Mouse (Mus musculus) cerebral cortex, adult 2 months (tissue): Measurements from ENCODE around the gene Vsig10l.

ENCODE experiments used
- WGBS: fragments of 180-500 bp; shearing (Covaris S2); methylation state at CpG from one replicate; pipeline ENCODE4 v1.1.7; 2018; 5-methylcytosine and 5-hydroxymethylcytosine counted together

Gene Vsig10l

GRCm38 (mm10) chr7:43462851-43463250, at the start of gene Vsig10l:
Gene Vsig10l, plus strand, starts transcription at chr7:43463151.
- 70% methylated on average over 4 of the region's 4 CpGs for WGBS

- WGBS, result 85% methylated on average over 10 of the region's 10 CpGs
These were observed 45.7 kb upstream of the Vsig10l start for GRCm38 (mm10) chr7:43417298-43417697.

GRCm38 (mm10) chr7:43422995-43423617, 39.8 kb upstream of the Vsig10l start:
- 13% methylated on average over 11 of the region's 11 CpGs for WGBS

GRCm38 (mm10) chr7:43423991-43424625, 38.8 kb upstream of the Vsig10l start:
- WGBS, result 67% methylated on average over 3 of the region's 3 CpGs

- 85% methylated on average over 8 of the region's 8 CpGs for WGBS
These were observed 35.5 kb upstream of the Vsig10l start, which contains the start of gene Lim2 for GRCm38 (mm10) chr7:43427406-43427805. Gene Lim2, plus strand, starts transcription at chr7:43427670.

- 57% methylated on average over 4 of the region's 4 CpGs for WGBS
These were observed 33.5 kb upstream of the Vsig10l start for GRCm38 (mm10) chr7:43429500-43429899.

GRCm38 (mm10) chr7:43432891-43433290, 30.1 kb upstream of the Vsig10l start:
- 79% methylated on average over 4 of the region's 4 CpGs for WGBS

GRCm38 (mm10) chr7:43434676-43435075, 28.3 kb upstream of the Vsig10l start:
- 88% methylated on average over 5 of the region's 5 CpGs for WGBS

GRCm38 (mm10) chr7:43436341-43437255, 26.4 kb upstream of the Vsig10l start, which contains the start of gene Nkg7:
Gene Nkg7, plus strand, starts transcription at chr7:43437073.
- WGBS, result 83% methylated on average over 10 of the region's 10 CpGs

GRCm38 (mm10) chr7:43438611-43439010, 24.3 kb upstream of the Vsig10l start:
- WGBS, result 92% methylated on average over 4 of the region's 4 CpGs

GRCm38 (mm10) chr7:43440482-43440881, 22.5 kb upstream of the Vsig10l start, which contains the start of gene Cldnd2:
Gene Cldnd2, plus strand, starts transcription at chr7:43440782.
- 70% methylated on average over 6 of the region's 6 CpGs for WGBS

- WGBS, result 90% methylated on average over 3 of the region's 3 CpGs
These were observed 21.9 kb upstream of the Vsig10l start for GRCm38 (mm10) chr7:43441071-43441470.

GRCm38 (mm10) chr7:43442684-43443083, 20.3 kb upstream of the Vsig10l start:
- 21% methylated on average over 9 of the region's 9 CpGs for WGBS

- WGBS, result under 1% methylated on average over 36 of the region's 36 CpGs
These were observed 19.6 kb upstream of the Vsig10l start for GRCm38 (mm10) chr7:43443126-43443916.

- WGBS, result under 1% methylated on average over 27 of the region's 27 CpGs
These were observed 19.0 kb upstream of the Vsig10l start, which contains the start of the genes Etfb and Gm45233 for GRCm38 (mm10) chr7:43443917-43444293. Gene Etfb, plus strand, starts transcription at chr7:43444083. Gene Gm45233, plus strand, starts transcription at chr7:43444128.

- 69% methylated on average over 4 of the region's 4 CpGs for WGBS
These were observed 15.2 kb upstream of the Vsig10l start for GRCm38 (mm10) chr7:43447801-43448200.

- WGBS, result 95% methylated on average over 3 of the region's 3 CpGs
These were observed 14.7 kb upstream of the Vsig10l start for GRCm38 (mm10) chr7:43448246-43448645.

GRCm38 (mm10) chr7:43449811-43450210, 13.1 kb upstream of the Vsig10l start:
- WGBS, result 100% methylated on average over 2 of the region's 2 CpGs

GRCm38 (mm10) chr7:43451726-43452125, 11.2 kb upstream of the Vsig10l start:
- 90% methylated on average over 11 of the region's 11 CpGs for WGBS

- WGBS, result 56% methylated on average over 4 of the region's 4 CpGs
These were observed 10.3 kb upstream of the Vsig10l start for GRCm38 (mm10) chr7:43452609-43453008.
